Mouse (Mus musculus) 3T3-L1 (cell line): ENCODE measurements around the gene Mmp2.

Experiments
- DNase-seq: peaks from one replicate; pipeline ENCODE4 v3.0.0-alpha.2; 2015; ENCODE audit warnings: low read depth, low spot score

Gene Mmp2

GRCm38 (mm10) chr8:92895053-92895452 is 68.0 kb downstream of the Mmp2 start:
- no peak for DNase-seq

DNA sequence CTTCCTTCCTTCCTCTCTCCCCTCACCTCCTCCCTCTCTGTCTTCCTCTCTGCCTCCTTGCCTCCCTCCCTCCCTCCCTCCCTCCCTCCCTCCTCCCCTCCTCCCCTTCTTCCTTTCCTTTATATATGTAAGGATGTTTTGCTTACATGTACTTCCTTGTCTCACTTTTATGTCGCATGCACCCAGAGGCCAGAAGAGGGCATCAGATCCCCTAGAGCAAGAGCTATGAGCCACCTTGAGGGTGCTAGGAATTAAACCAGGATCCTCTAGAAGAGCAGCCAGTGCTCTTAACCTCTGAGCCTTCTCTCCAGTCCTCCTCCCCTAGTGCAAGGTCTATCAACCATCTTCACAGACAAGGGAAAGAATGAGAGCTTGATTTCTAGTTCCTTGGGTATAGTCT is 69.0 kb downstream of the Mmp2 start:
- DNase-seq = peak; percentile 25

- peak; percentile 54 for DNase-seq
Observed at GRCm38 (mm10) chr8:92896611-92897010, 69.5 kb downstream of the Mmp2 start.

DNA sequence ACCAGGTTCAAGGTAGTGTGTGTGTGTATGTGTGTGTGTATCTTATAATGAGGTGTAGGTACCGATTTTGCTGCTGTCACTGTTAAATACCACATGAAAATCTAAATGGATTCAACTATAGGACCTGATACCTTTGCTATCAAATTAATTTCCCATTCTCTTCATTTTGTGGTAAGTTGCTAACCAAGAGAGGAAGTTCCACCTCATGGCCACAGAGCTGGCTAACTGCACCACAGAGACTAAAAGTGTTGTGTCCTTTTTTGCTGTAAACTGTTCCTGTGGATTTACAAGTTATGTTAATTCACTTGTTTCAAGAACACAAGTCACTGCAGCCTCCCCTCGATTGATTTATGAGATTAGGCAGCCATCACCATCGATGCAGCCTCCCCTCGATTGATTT is 70.7 kb downstream of the Mmp2 start:
- DNase-seq = no peak

GRCm38 (mm10) chr8:92899590-92899989 is 72.5 kb downstream of the Mmp2 start:
- no peak for DNase-seq

DNA sequence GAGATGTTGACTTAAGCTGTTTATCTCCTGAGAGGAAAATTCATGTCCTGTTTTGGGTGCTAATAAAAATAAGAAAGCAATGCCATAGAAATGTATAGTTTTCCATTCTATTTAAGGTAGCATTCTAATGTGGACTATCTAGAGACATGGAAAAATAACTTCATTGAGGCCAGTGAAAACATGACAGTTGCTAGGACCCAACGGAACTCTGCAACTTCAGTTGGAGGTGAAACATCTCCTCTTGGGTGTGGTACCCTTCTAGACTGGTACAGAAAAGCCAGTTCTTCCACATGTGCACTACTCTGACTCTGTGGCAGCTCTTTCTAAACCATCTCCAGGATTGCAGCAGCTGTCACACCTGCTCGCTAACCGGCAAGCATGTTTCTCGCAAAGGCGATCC is 74.0 kb downstream of the Mmp2 start, which contains the start of gene Capns2:
Capns2 (plus strand) TSS at position 301 of the 400 bp plus-strand sequence.
- DNase-seq = no peak

- no peak for DNase-seq
Observed at GRCm38 (mm10) chr8:92902981-92903380, 75.9 kb downstream of the Mmp2 start.
